Mouse (Mus musculus) MEL (cell line): ENCODE results near the gene Npm3. TPM values are rescaled to one million over a fixed set of nuclear protein-coding genes. Genes with fewer than 3 reads are reported as not detected.

ENCODE experiments used
- DNase-seq: peaks from one replicate; pipeline ENCODE4 v3.0.0; 2011; ENCODE audit warnings: low read depth, low spot score
- H3K27ac ChIP-seq: 2 replicates; pipeline ENCODE4 v1.5.1; 2012; ENCODE audit warnings: low read depth, mild to moderate bottlenecking, control low read depth, low read length, moderate library complexity; ENCODE audit not compliant: control insufficient read depth
- H3K27me3 ChIP-seq, 2 experiments: fragments of 150-350 bp in 1 of 2; sonication (generic) in 1 of 2; 2 replicates each; pipeline ENCODE4 v1.6.1; 2012; ENCODE audit warnings: low read length in 2 of 2, mild to moderate bottlenecking in 2 of 2, improper control_type of control experiment in 1 of 2, moderate library complexity in 1 of 2; ENCODE audit not compliant: insufficient read depth in 2 of 2, control insufficient read depth in 1 of 2
- H3K36me3 ChIP-seq, 2 experiments: 2 replicates each; pipeline ENCODE4 v1.6.1; 2012 to 2014; ENCODE audit warnings: low read length in 2 of 2, improper control_type of control experiment in 1 of 2, inconsistent platforms in 1 of 2, mild to moderate bottlenecking in 1 of 2; ENCODE audit not compliant: insufficient read depth in 2 of 2, control insufficient read depth in 1 of 2
- H3K4me1 ChIP-seq, 2 experiments: fragments of 150-350 bp in 1 of 2; sonication (generic) in 1 of 2; 2 replicates each; pipeline ENCODE4 v1.6.1; 2012; ENCODE audit warnings: low read length in 2 of 2, improper control_type of control experiment in 1 of 2, mild to moderate bottlenecking in 1 of 2; ENCODE audit not compliant: insufficient read depth in 2 of 2, control insufficient read depth in 1 of 2
- H3K4me3 ChIP-seq, 2 experiments: fragments of 150-350 bp in 1 of 2; sonication (generic) in 1 of 2; 2 replicates each; pipeline ENCODE4 v1.5.1; 2012; ENCODE audit warnings: low read depth in 2 of 2, low read length in 2 of 2, mild to moderate bottlenecking in 2 of 2, moderate library complexity in 2 of 2, control low read depth in 1 of 2, improper control_type of control experiment in 1 of 2; ENCODE audit not compliant: control insufficient read depth in 1 of 2, insufficient read depth in 1 of 2
- H3K79me2 ChIP-seq: 2 replicates; pipeline ENCODE4 v1.6.1; 2012; ENCODE audit warnings: mild to moderate bottlenecking, low read length, moderate library complexity; ENCODE audit not compliant: control insufficient read depth, poor library complexity, insufficient read depth
- H3K9ac ChIP-seq: 2 replicates; pipeline ENCODE4 v1.6.1; 2012; ENCODE audit warnings: low read depth, mild to moderate bottlenecking, control low read depth, low read length, moderate library complexity; ENCODE audit not compliant: control insufficient read depth, poor library complexity, severe bottlenecking
- H3K9me3 ChIP-seq: fragments of 150-350 bp; sonication (generic); replicated peaks from 2 replicates; pipeline ENCODE4 v1.6.1; 2012; ENCODE audit warnings: mild to moderate bottlenecking, low read length, improper control_type of control experiment, moderate library complexity; ENCODE audit not compliant: insufficient read depth
- CHD1 ChIP-seq: IDR thresholded peaks from 2 replicates; pipeline ENCODE4 v1.6.1; 2012; ENCODE audit warnings: low read depth, mild to moderate bottlenecking, inconsistent platforms, low read length, improper control_type of control experiment
- CTCF ChIP-seq, 3 experiments: IDR thresholded peaks in 2 of 3; conservative IDR thresholded peaks in 1 of 3; 2 replicates each; pipeline ENCODE4 v1.5.1; 2011 to 2012; ENCODE audit warnings: low read length in 3 of 3, low read depth in 2 of 3, mild to moderate bottlenecking in 2 of 3, improper control_type of control experiment in 1 of 3, inconsistent platforms in 1 of 3, mixed read lengths in 1 of 3, moderate library complexity in 1 of 3; ENCODE audit not compliant: control insufficient read depth in 1 of 3, insufficient read depth in 1 of 3, poor library complexity in 1 of 3, severe bottlenecking in 1 of 3
- ELF1 ChIP-seq: IDR thresholded peaks from 2 replicates; pipeline ENCODE4 v1.6.1; 2014; ENCODE audit warnings: low read depth, mild to moderate bottlenecking, inconsistent platforms, low read length, improper control_type of control experiment, moderate library complexity
- EP300 ChIP-seq, 2 experiments: IDR thresholded peaks; 2 replicates each; pipeline ENCODE4 v1.6.1; 2011; ENCODE audit warnings: improper control_type of control experiment in 2 of 2, low read length in 2 of 2, low read depth in 1 of 2, mild to moderate bottlenecking in 1 of 2
- ETS1 ChIP-seq: IDR thresholded peaks from 2 replicates; pipeline ENCODE4 v1.6.1; 2012; ENCODE audit warnings: low read depth, mild to moderate bottlenecking, inconsistent platforms, low read length, improper control_type of control experiment, moderate library complexity
- GABPA ChIP-seq: IDR thresholded peaks from 2 replicates; pipeline ENCODE4 v1.6.1; 2012; ENCODE audit warnings: low read depth, mild to moderate bottlenecking, inconsistent platforms, low read length, improper control_type of control experiment, moderate library complexity
- GATA1 ChIP-seq: IDR thresholded peaks from 2 replicates; pipeline ENCODE4 v1.6.1; 2011; ENCODE audit warnings: low read depth, low read length, improper control_type of control experiment
- HCFC1 ChIP-seq: IDR thresholded peaks from 2 replicates; pipeline ENCODE4 v1.6.1; 2012; ENCODE audit warnings: low read depth, mild to moderate bottlenecking, inconsistent platforms, low read length, improper control_type of control experiment, moderate library complexity
- JUND ChIP-seq: IDR thresholded peaks from 2 replicates; pipeline ENCODE4 v1.6.1; 2011; ENCODE audit warnings: low read depth, mild to moderate bottlenecking, improper control_type of control experiment, low read length
- KAT2A ChIP-seq: conservative IDR thresholded peaks from 2 replicates; pipeline ENCODE4 v1.6.1; 2012; ENCODE audit warnings: low read depth, low read length, improper control_type of control experiment, inconsistent platforms
- MAFK ChIP-seq: IDR thresholded peaks from 2 replicates; pipeline ENCODE4 v1.6.1; 2011; ENCODE audit warnings: low read depth, mild to moderate bottlenecking, low read length, improper control_type of control experiment, borderline replicate concordance
- MAX ChIP-seq: IDR thresholded peaks from 2 replicates; pipeline ENCODE4 v1.6.1; 2011; ENCODE audit warnings: low read length, improper control_type of control experiment
- MAZ ChIP-seq: IDR thresholded peaks from 2 replicates; pipeline ENCODE4 v1.6.1; 2012; ENCODE audit warnings: low read depth, mild to moderate bottlenecking, inconsistent platforms, low read length, improper control_type of control experiment
- MEF2A ChIP-seq: IDR thresholded peaks from 2 replicates; pipeline ENCODE4 v1.6.1; 2014; ENCODE audit warnings: low read depth, mild to moderate bottlenecking, inconsistent platforms, low read length, improper control_type of control experiment; ENCODE audit not compliant: poor library complexity, insufficient replicate concordance, severe bottlenecking; ENCODE audit errors: extremely low read depth
- MXI1 ChIP-seq: IDR thresholded peaks from 2 replicates; pipeline ENCODE4 v1.6.1; 2011; ENCODE audit warnings: mild to moderate bottlenecking, low read depth, low read length, improper control_type of control experiment
- MYC ChIP-seq: IDR thresholded peaks from 2 replicates; pipeline ENCODE4 v1.6.1; 2011; ENCODE audit warnings: low read depth, mild to moderate bottlenecking, low read length, improper control_type of control experiment, moderate library complexity
- NELFE ChIP-seq: IDR thresholded peaks from 2 replicates; pipeline ENCODE4 v1.6.1; 2011; ENCODE audit warnings: low read depth, low read length, improper control_type of control experiment
- NRF1 ChIP-seq: IDR thresholded peaks from 2 replicates; pipeline ENCODE4 v1.6.1; 2014; ENCODE audit warnings: low read depth, mild to moderate bottlenecking, inconsistent platforms, low read length, improper control_type of control experiment, moderate library complexity; ENCODE audit not compliant: poor library complexity, insufficient read depth, severe bottlenecking
- POLR2A ChIP-seq, 2 experiments: IDR thresholded peaks; 2 replicates each; pipeline ENCODE4 v1.6.1; 2011 to 2012; ENCODE audit warnings: low read length in 2 of 2, mild to moderate bottlenecking in 2 of 2, control low read depth in 1 of 2, improper control_type of control experiment in 1 of 2, low read depth in 1 of 2, moderate library complexity in 1 of 2; ENCODE audit not compliant: control insufficient read depth in 1 of 2, insufficient read depth in 1 of 2, poor library complexity in 1 of 2
- POLR2AphosphoS2 ChIP-seq: IDR thresholded peaks from 2 replicates; pipeline ENCODE4 v1.6.1; 2011; ENCODE audit warnings: low read length, improper control_type of control experiment
- POLR2AphosphoS5 ChIP-seq: IDR thresholded peaks from 2 replicates; pipeline ENCODE4 v1.6.1; 2012; ENCODE audit warnings: low read depth, borderline replicate concordance, mild to moderate bottlenecking, inconsistent platforms, low read length, moderate library complexity, mixed read lengths
- RCOR1 ChIP-seq: IDR thresholded peaks from 2 replicates; pipeline ENCODE4 v1.6.1; 2012; ENCODE audit warnings: low read depth, mild to moderate bottlenecking, inconsistent platforms, low read length, improper control_type of control experiment
- SIN3A ChIP-seq: IDR thresholded peaks from 2 replicates; pipeline ENCODE4 v1.6.1; 2012; ENCODE audit warnings: low read length, improper control_type of control experiment, inconsistent platforms
- SMC3 ChIP-seq: IDR thresholded peaks from 2 replicates; pipeline ENCODE4 v1.6.1; 2011; ENCODE audit warnings: low read depth, low read length, improper control_type of control experiment
- TAL1 ChIP-seq: IDR thresholded peaks from 2 replicates; pipeline ENCODE4 v1.6.1; 2012; ENCODE audit warnings: mild to moderate bottlenecking, inconsistent platforms, low read length, moderate library complexity, mixed read lengths
- TBP ChIP-seq: IDR thresholded peaks from 2 replicates; pipeline ENCODE4 v1.8.0; 2011; ENCODE audit warnings: low read depth, low read length, improper control_type of control experiment
- TCF12 ChIP-seq: IDR thresholded peaks from 2 replicates; pipeline ENCODE4 v1.6.1; 2014; ENCODE audit warnings: low read depth, mild to moderate bottlenecking, inconsistent platforms, low read length, improper control_type of control experiment, moderate library complexity
- UBTF ChIP-seq: IDR thresholded peaks from 2 replicates; pipeline ENCODE4 v1.6.1; 2012; ENCODE audit warnings: low read depth, mild to moderate bottlenecking, inconsistent platforms, low read length, improper control_type of control experiment, moderate library complexity, borderline replicate concordance; ENCODE audit not compliant: insufficient read depth
- USF2 ChIP-seq, 2 experiments: IDR thresholded peaks; 2 replicates each; pipeline ENCODE4 v1.6.1; 2011 to 2012; ENCODE audit warnings: improper control_type of control experiment in 2 of 2, low read length in 2 of 2, borderline replicate concordance in 1 of 2, inconsistent platforms in 1 of 2, low read depth in 1 of 2, mild to moderate bottlenecking in 1 of 2; ENCODE audit not compliant: insufficient read depth in 1 of 2
- ZC3H11A ChIP-seq: IDR thresholded peaks from 2 replicates; pipeline ENCODE4 v1.6.1; 2012; ENCODE audit warnings: low read depth, mild to moderate bottlenecking, inconsistent platforms, low read length, improper control_type of control experiment
- ZMIZ1 ChIP-seq: IDR thresholded peaks from 2 replicates; pipeline ENCODE4 v1.6.1; 2012; ENCODE audit warnings: low read depth, mild to moderate bottlenecking, inconsistent platforms, low read length, improper control_type of control experiment, moderate library complexity
- ZNF384 ChIP-seq: IDR thresholded peaks from 2 replicates; pipeline ENCODE4 v1.6.1; 2012; ENCODE audit warnings: low read depth, mild to moderate bottlenecking, inconsistent platforms, low read length, improper control_type of control experiment
- polyA plus RNA-seq, 2 experiments: library from polyadenylated mRNA; stranded (reverse) in 1 of 2; unstranded in 1 of 2; fragments of >175 nt in 1 of 2; fragments of >200 nt in 1 of 2; gene quantifications; 2 replicates each; pipeline versions ENCODE4 v1.2.1 to v1.2.4; 2012; ENCODE audit warnings: low replicate concordance in 2 of 2, low read depth in 1 of 2; ENCODE audit not compliant: insufficient read length in 2 of 2, insufficient read depth in 1 of 2, missing spikeins in 1 of 2
- total RNA-seq: library from RNA; depleted of rRNA; stranded (reverse); fragments of 300-350 nt; gene quantifications from 2 replicates; pipeline ENCODE4 v1.2.3, GENCODE M21; 2012

Npm3 gene
- total and polyA plus RNA-seq, 3 experiments = 426 to 602 TPM; not detected in 1

DNA sequence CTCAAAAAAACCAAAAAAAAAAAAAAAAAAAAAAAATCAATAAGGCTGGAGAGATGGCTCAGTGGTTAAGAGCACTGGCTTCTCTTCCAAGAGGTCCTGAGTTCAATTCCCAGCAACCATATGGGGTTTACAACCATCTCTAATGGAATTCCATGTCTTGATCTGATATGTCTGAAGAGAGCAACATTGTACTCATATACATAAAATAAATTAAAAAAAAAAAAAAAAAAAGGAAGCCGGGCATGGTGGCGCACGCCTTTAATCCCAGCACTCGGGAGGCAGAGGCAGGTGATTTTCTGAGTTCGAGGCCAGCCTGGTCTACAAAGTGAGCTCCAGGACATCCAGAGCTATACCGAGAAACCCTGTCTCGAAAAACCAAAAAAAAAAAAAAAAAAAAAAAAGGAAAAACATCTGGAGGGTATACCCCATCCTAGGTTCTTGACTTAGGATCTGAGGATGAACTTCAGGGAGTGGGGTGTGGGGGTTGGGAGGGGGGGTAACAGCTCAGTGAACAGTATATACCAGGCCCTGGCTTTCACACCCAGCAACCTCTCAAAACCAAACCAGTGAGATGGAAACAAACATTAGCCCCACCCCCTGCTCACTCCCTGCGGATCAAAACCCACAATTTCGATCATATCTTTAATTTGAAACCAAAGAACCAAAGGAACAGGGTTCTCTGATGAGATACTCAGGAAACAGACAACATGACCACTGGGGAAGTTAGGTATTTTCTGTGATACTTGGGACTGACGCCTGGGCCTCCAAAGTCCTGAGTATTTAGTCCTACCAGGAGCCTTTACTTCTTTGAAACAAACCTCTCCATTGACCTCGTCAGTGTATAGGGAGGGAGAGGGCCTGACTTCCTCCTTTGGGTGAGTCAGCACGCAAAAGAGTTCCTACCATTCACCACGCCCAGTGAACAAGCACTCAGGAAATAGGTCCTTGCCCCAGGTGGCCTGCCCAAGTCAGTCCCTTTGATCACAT is 40.8 kb upstream of the Npm3 start:
- H3K27me3 ChIP-seq = no peaks in the 10 kb centered on the region
- H3K4me3 ChIP-seq = peak overlapping the region; percentile 22 to 32
- peak overlapping the region; percentile 57 for H3K9ac ChIP-seq
- H3K36me3 ChIP-seq = peaks cover 0 to 30% of the 10 kb centered on the region in 2 experiments; a peak in 2 of 4 replicates
- DNase-seq = peak; percentile 97
- H3K79me2 ChIP-seq = no peaks in the 10 kb centered on the region
- no peaks in the 10 kb centered on the region for H3K9me3 ChIP-seq
- peaks cover 8 to 25% of the 10 kb centered on the region in 2 experiments for H3K4me1 ChIP-seq
- TF ChIP-seq CTCF (IDR thresholded peaks at IDR 0.05 in 2 of 3, conservative IDR thresholded peaks at IDR 0.05 in 1 of 3; ENCODE audit: control insufficient read depth in 1 of 3, insufficient read depth in 1 of 3, low read depth in 2 of 3, low read length in 3 of 3, poor library complexity in 1 of 3, severe bottlenecking in 1 of 3) (no peak), MYC (peak; percentile 89), TBP (peak; percentile 86), ELF1 (peak; percentile 90), POLR2A (IDR thresholded peaks at IDR 0.05; ENCODE audit: control insufficient read depth in 1 of 2, insufficient read depth in 1 of 2, low read depth in 1 of 2, low read length in 2 of 2, poor library complexity in 1 of 2) (peak in 1 of 2 experiments; percentile 80; a peak in 2 of 4 replicates), ETS1 (peak; percentile 77; the same call in 1 of the 2 replicates), TCF12 (peak; percentile 58; the same call in 1 of the 2 replicates), CHD1 (0 out of 2 replicates have a peak, but pooled peaks have one; percentile 87), MAX (peak; percentile 81), POLR2AphosphoS5 (peak; percentile 62; the same call in 1 of the 2 replicates), KAT2A (no peak), HCFC1 (peak; percentile 65), UBTF (no peak), MAZ (no peak; the same call in 1 of the 2 replicates), GABPA (peak; percentile 93), NRF1 (no peak), GATA1 (peak; percentile 61; the same call in 1 of the 2 replicates), TAL1 (no peak), SMC3 (no peak), MAFK (peak; percentile 82), ZC3H11A (0 out of 2 replicates have a peak, but pooled peaks have one; percentile 1), NELFE (peak; percentile 81), USF2 (IDR thresholded peaks at IDR 0.05; ENCODE audit: borderline replicate concordance in 1 of 2, insufficient read depth in 1 of 2, low read depth in 1 of 2, low read length in 2 of 2) (no peak), MXI1 (peak; percentile 55; the same call in 1 of the 2 replicates), ZNF384 (peak; percentile 84), SIN3A (peak; percentile 83), EP300 (IDR thresholded peaks at IDR 0.05; ENCODE audit: low read depth in 1 of 2, low read length in 2 of 2) (peak; percentile 71 to 80), POLR2AphosphoS2 (peak; percentile 78; the same call in 1 of the 2 replicates), JUND (0 out of 2 replicates have a peak, but pooled peaks have one; percentile 74), RCOR1 (0 out of 2 replicates have a peak, but pooled peaks have one; percentile 32), ZMIZ1 (peak; percentile 80; the same call in 1 of the 2 replicates), MEF2A (no peak)
- TF ChIP-seq, all 39 proteins: peak for 23
- H3K27ac ChIP-seq = peak overlapping the region; percentile 97
